Mouse (Mus musculus) intestine, postnatal 0 days (tissue): ENCODE results near the gene Tigd3. TPM values are rescaled to one million over a fixed set of nuclear protein-coding genes. Genes with fewer than 3 reads are reported as not detected.

Source experiments
- ATAC-seq: fragments of 200-750 bp; cut with Nextera tagmentation; 2 replicates; pipeline ENCODE4 v1.8.0; 2017; ENCODE audit warnings: mild to moderate bottlenecking, moderate TSS enrichment, moderate library complexity
- H3K27ac ChIP-seq: fragments of 300-500 bp; sonication (generic); 2 replicates; pipeline ENCODE4 v1.5.1; 2014; ENCODE audit warnings: mild to moderate bottlenecking, low read depth, low read length, moderate library complexity
- H3K27me3 ChIP-seq: fragments of 300-500 bp; sonication (generic); replicated peaks from 2 replicates; pipeline ENCODE4 v1.6.1; 2014; ENCODE audit warnings: low read length, mixed read lengths; ENCODE audit not compliant: control insufficient read depth, insufficient read depth
- H3K36me3 ChIP-seq: fragments of 300-500 bp; sonication (generic); 2 replicates; pipeline ENCODE4 v1.6.1; 2014; ENCODE audit warnings: mild to moderate bottlenecking, moderate library complexity; ENCODE audit not compliant: control insufficient read depth, insufficient read depth
- H3K4me1 ChIP-seq: fragments of 300-500 bp; sonication (generic); replicated peaks from 2 replicates; pipeline ENCODE4 v1.6.1; 2014; ENCODE audit warnings: antibody characterized with exemption, low read length, mixed read lengths; ENCODE audit not compliant: control insufficient read depth, insufficient read depth
- H3K4me2 ChIP-seq: fragments of 300-500 bp; sonication (generic); replicated peaks from 2 replicates; pipeline ENCODE4 v1.6.1; 2014; ENCODE audit warnings: low read depth, mild to moderate bottlenecking, moderate library complexity
- H3K4me3 ChIP-seq: fragments of 300-500 bp; sonication (generic); 2 replicates; pipeline ENCODE4 v1.5.1; 2014; ENCODE audit warnings: low read depth, low read length
- H3K9ac ChIP-seq: fragments of 300-500 bp; sonication (generic); 2 replicates; pipeline ENCODE4 v1.6.1; 2014; ENCODE audit warnings: mild to moderate bottlenecking, low read depth, low read length
- H3K9me3 ChIP-seq: fragments of 300-500 bp; sonication (generic); 2 replicates; pipeline ENCODE4 v1.6.1; 2016; ENCODE audit warnings: mixed run types; ENCODE audit not compliant: control insufficient read depth
- CTCF ChIP-seq: sonication (generic); IDR thresholded peaks from 2 replicates; pipeline ENCODE4 v1.5.1; 2016; ENCODE audit warnings: low read depth, mild to moderate bottlenecking, control low read depth, antibody characterized with exemption, moderate library complexity
- WGBS: fragments of 180-500 bp; shearing (Covaris S2); extraction: QIAGEN DNeasy Blood & Tissue Kit; methylation state at CpG from one replicate; pipeline ENCODE4 v1.1.7; 2014; 5-methylcytosine and 5-hydroxymethylcytosine counted together
- polyA plus RNA-seq: library from polyadenylated mRNA; unstranded; fragments of >200 nt; fragmentation: Nextera tagmentation; extraction: Ambion mirVana; gene quantifications from 2 replicates; pipeline ENCODE4 v1.2.1, GENCODE M21; 2015

The Tigd3 gene
- polyA plus RNA-seq, 1 experiment from 2014 or later, result 1.0 TPM

- under 1% methylated on average over 18 of the region's 18 CpGs for WGBS
- Histone ChIP-seq H3K9ac (peak within 1 kb of the TSS; percentile 55), H3K27me3 (no peaks in the 10 kb centered on the region), H3K27ac (peak within 1 kb of the TSS; percentile 82), H3K9me3 (no peaks in the 10 kb centered on the region), H3K4me1 (no peaks in the 10 kb centered on the region; the same call in 1 of the 2 replicates), H3K4me3 (peak within 1 kb of the TSS; percentile 67), H3K4me2 (peak within 1 kb of the TSS; percentile 92), H3K36me3 (0 out of 2 replicates have a peak, but pooled peaks cover 9% of the 10 kb centered on the region)
- no peak for TF ChIP-seq CTCF
- ATAC-seq, result peak; percentile 90
Observed at GRCm38 (mm10) chr19:5924713-5925093, 30.8 kb upstream of the Tigd3 start, which contains the start of gene Cdc42ep2. Gene Cdc42ep2, minus strand, starts transcription at chr19:5924816.

DNA sequence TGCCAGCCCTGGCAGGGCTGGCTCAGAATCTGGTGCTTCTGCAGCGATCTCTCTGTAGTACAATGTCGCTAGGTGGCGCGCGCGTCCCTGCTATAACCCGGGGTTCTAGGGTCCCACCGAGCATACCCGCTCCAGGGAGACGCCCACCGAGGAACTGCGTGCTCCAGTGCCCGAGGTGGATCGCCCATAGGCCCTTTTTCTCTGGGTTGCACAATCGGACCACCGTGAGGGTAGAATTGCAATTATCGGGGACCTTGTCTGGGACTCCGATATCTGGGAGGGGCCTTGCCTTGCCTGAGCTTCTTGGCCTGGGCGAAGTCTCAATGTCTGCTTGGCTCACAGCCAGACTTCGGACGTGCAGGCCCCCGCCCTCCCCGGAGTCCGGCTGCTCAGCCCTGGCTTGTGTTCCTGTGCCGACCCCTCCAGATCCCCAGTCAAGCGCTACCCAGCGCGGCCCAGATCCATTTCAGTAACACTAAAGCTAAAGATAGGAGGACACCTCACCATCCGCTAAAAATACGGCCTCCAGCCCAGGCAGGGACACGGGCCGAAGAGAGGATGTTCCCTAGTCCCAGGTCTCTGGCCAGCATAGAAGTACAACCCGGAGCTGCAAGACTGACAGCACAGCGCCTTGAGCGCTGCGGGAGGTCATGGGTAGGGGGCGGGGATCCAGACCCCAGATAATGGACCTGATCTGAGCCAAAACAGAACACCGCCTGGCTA, 30.2 kb upstream of the Tigd3 start:
- H3K4me2 ChIP-seq, result peak overlapping the region; percentile 92
- H3K9ac ChIP-seq, result peak overlapping the region; percentile 55
- H3K27ac ChIP-seq, result peak overlapping the region; percentile 82
- peak; percentile 57 for ATAC-seq
- peaks cover 11% of the 10 kb centered on the region; the same call in 1 of the 2 replicates for H3K36me3 ChIP-seq
- no peaks in the 10 kb centered on the region; the same call in 1 of the 2 replicates for H3K4me1 ChIP-seq
- TF ChIP-seq CTCF, result peak; percentile 89
- H3K9me3 ChIP-seq, result no peaks in the 10 kb centered on the region
- 0% methylated on average over 38 of the region's 38 CpGs for WGBS
- H3K27me3 ChIP-seq, result no peaks in the 10 kb centered on the region
- peak overlapping the region; percentile 67 for H3K4me3 ChIP-seq

DNA sequence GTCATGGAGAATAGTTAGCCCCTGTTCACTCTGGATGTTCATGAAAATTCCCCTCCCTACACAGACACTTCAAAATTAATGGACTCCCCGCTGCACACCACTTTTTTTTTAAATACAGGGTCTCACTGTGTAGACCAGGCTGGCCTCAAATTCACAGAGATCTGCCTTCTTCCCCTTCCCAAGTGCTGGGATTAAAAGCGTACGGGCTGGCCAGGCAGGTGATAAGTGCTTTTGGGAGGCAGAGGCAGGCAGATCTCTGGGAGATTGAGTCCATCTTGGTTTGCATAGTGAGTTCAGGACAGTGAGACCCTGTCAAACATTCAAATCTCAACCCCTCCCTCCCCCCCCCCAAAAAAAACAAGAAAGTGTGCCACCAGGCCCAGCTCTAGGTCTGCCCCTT, 29.0 kb upstream of the Tigd3 start:
- Histone ChIP-seq H3K9me3 (no peaks in the 10 kb centered on the region), H3K27ac (no peak overlapping the region), H3K9ac (no peak overlapping the region), H3K4me2 (no peak overlapping the region), H3K4me1 (no peaks in the 10 kb centered on the region; the same call in 1 of the 2 replicates), H3K4me3 (no peak overlapping the region), H3K36me3 (peaks cover 22% of the 10 kb centered on the region), H3K27me3 (no peaks in the 10 kb centered on the region)
- ATAC-seq, result no peak
- WGBS, result 91% methylated on average over 3 of the region's 3 CpGs
- TF ChIP-seq CTCF, result no peak

- ATAC-seq, result no peak
- no peak overlapping the region; the same call in 1 of the 2 replicates for H3K27ac ChIP-seq
- no peak overlapping the region for H3K9ac ChIP-seq
- peaks cover 29% of the 10 kb centered on the region for H3K36me3 ChIP-seq
- no peaks in the 10 kb centered on the region for H3K9me3 ChIP-seq
- no peak overlapping the region for H3K4me3 ChIP-seq
- no peaks in the 10 kb centered on the region; the same call in 1 of the 2 replicates for H3K4me1 ChIP-seq
- 65% methylated on average over 15 of the region's 15 CpGs for WGBS
- H3K27me3 ChIP-seq, result no peaks in the 10 kb centered on the region
- no peak for TF ChIP-seq CTCF
- H3K4me2 ChIP-seq, result peak overlapping the region; percentile 40
Observed at GRCm38 (mm10) chr19:5922119-5922942, 28.4 kb upstream of the Tigd3 start.

- no peak for TF ChIP-seq CTCF
- Histone ChIP-seq H3K4me1 (no peaks in the 10 kb centered on the region; the same call in 1 of the 2 replicates), H3K9me3 (no peaks in the 10 kb centered on the region), H3K4me2 (peak overlapping the region; percentile 40), H3K36me3 (peaks cover 35% of the 10 kb centered on the region), H3K9ac (no peak overlapping the region), H3K4me3 (no peak overlapping the region), H3K27me3 (no peaks in the 10 kb centered on the region), H3K27ac (no peak overlapping the region; the same call in 1 of the 2 replicates)
- no peak for ATAC-seq
- 24% methylated on average over 9 of the region's 9 CpGs for WGBS
Observed at GRCm38 (mm10) chr19:5921715-5922114, 27.8 kb upstream of the Tigd3 start.
